Mouse (Mus musculus): Measurements from ENCODE around the gene Skap1. TPM values are rescaled to one million over a fixed set of nuclear protein-coding genes. Genes with fewer than 3 reads are reported as not detected.

Skap1 gene
- polyA plus RNA-seq, 1 experiment from 2014 or later = 4.1 TPM

Other genes starting within 250 kb of the Skap1 start
- not detected in 2 replicates for gene Hoxb9, start 193.1 kb upstream of the Skap1 start, polyA plus RNA-seq (2016; fragmentation: Nextera tagmentation; extraction: Ambion mirVana)
- not detected in 2 replicates for gene Hoxb8, start 182.7 kb upstream of the Skap1 start, polyA plus RNA-seq (2016; fragmentation: Nextera tagmentation; extraction: Ambion mirVana)
- not detected in 2 replicates for gene Hoxb7, start 178.0 kb upstream of the Skap1 start, polyA plus RNA-seq (2016; fragmentation: Nextera tagmentation; extraction: Ambion mirVana)
- gene Hoxb6, start 172.1 kb upstream of the Skap1 start, polyA plus RNA-seq (2016; fragmentation: Nextera tagmentation; extraction: Ambion mirVana) = not detected in 2 replicates
- gene Hoxb5, start 161.3 kb upstream of the Skap1 start, polyA plus RNA-seq (2016; fragmentation: Nextera tagmentation; extraction: Ambion mirVana) = not detected in 2 replicates
- not detected in 2 replicates for gene Hoxb4, start 146.3 kb upstream of the Skap1 start, polyA plus RNA-seq (2016; fragmentation: Nextera tagmentation; extraction: Ambion mirVana)
- gene Hoxb3, start 141.3 kb upstream of the Skap1 start, polyA plus RNA-seq (2016; fragmentation: Nextera tagmentation; extraction: Ambion mirVana) = not detected in 2 replicates
- gene Hoxb2, start 114.1 kb upstream of the Skap1 start, polyA plus RNA-seq (2016; fragmentation: Nextera tagmentation; extraction: Ambion mirVana) = 0.06 and 0.15 TPM in 2 replicates
- gene Hoxb1, start 98.8 kb upstream of the Skap1 start, polyA plus RNA-seq (2016; fragmentation: Nextera tagmentation; extraction: Ambion mirVana) = not detected in 2 replicates